Mouse (Mus musculus) CH12.LX (cell line): ENCODE results near the gene Mlxipl.
A peak's percentile ranks its signal among the peaks of the same experiment; 100 is the strongest.

Source experiments
- CTCF ChIP-seq, 2 experiments: IDR thresholded peaks in 1 of 2; conservative IDR thresholded peaks in 1 of 2; 2 replicates each; pipeline ENCODE4 v1.5.1; 2011 to 2012; ENCODE audit warnings: low read depth in 2 of 2, low read length in 2 of 2, improper control_type of control experiment in 1 of 2, inconsistent platforms in 1 of 2, mild to moderate bottlenecking in 1 of 2, moderate library complexity in 1 of 2
- MAZ ChIP-seq: IDR thresholded peaks from 2 replicates; pipeline ENCODE4 v1.6.1; 2012; ENCODE audit warnings: low read depth, mild to moderate bottlenecking, inconsistent platforms, low read length, improper control_type of control experiment, moderate library complexity
- POLR2AphosphoS2 ChIP-seq: IDR thresholded peaks from 2 replicates; pipeline ENCODE4 v1.6.1; 2011; ENCODE audit warnings: low read depth, low read length, improper control_type of control experiment

DNA sequence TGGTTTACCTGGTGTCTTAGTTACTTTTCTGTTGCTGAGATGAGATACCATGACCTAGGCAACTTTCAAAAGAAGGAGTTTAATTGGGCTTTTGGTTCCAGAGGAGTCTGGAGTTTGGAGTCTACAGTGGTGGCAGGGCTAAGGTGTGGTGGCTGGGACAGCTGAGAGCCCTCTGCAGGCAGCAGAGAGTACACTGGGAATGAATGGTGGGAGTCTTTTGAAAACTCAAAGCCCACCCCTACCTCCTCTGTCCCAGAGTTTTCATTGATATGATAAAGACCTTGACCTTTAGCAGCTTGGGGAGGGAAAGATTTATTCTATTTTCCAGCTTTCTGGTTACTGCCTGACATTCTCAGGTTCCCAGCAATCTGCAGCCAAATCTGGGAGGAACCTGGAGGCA is 85.4 kb downstream of the Mlxipl start:
- TF ChIP-seq MAZ = no peak
- TF ChIP-seq CTCF (conservative IDR thresholded peaks at IDR 0.05 in 1 of 2, IDR thresholded peaks at IDR 0.05 in 1 of 2; ENCODE audit: low read depth in 2 of 2, low read length in 2 of 2) = peak in 1 of 2 experiments; percentile 7; a peak in 1 of 4 replicates
- TF ChIP-seq POLR2AphosphoS2 = no peak
